Mouse (Mus musculus) adrenal gland, adult 8-10 months (tissue): ENCODE measurements around the gene Ddx19a. TPM values are rescaled to one million over a fixed set of nuclear protein-coding genes. Genes with fewer than 3 reads are reported as not detected.
"Not testable (repeated sequence)": the region's sequence is repeated elsewhere in the genome, so short reads cannot be mapped to it uniquely, and the experiment has no call there.

Source experiments
- DNase-seq: peaks from one replicate; pipeline ENCODE4 v3.0.0; 2022
- total RNA-seq, 4 experiments: library from RNA; stranded (reverse); gene quantifications; 2 replicates each; pipeline ENCODE4 v1.2.4; 2022

The Ddx19a gene
- total RNA-seq, 4 experiments from 2014 or later, result 38.7 to 52.2 (median 44.5) TPM

GRCm38 (mm10) chr8:110969910-110970770 lies 27.5 kb downstream of the Ddx19a start:
- DNase-seq, result peak; percentile 94

GRCm38 (mm10) chr8:110967326-110967725 lies 30.3 kb downstream of the Ddx19a start:
- DNase-seq, result no peak

DNA sequence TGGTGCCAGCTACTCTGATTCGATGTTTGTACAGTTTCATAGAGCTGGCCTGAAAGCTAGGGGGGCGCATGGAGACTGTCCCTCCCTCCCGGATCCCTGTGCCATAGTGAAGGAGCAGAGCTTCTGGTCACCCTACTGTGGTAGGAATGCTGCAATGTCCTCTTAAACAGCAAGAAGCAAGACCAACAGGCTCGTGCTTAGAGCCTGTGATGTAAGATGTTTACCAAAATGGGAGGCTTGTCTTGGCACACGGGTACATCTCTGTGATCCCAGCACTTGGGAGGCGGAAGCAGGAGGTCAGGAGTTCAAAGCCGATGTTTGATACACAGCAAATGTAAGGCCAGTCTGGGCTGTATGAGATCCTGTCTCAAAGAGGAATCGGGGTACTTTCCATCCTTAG lies 31.0 kb downstream of the Ddx19a start:
- DNase-seq, result no peak

DNA sequence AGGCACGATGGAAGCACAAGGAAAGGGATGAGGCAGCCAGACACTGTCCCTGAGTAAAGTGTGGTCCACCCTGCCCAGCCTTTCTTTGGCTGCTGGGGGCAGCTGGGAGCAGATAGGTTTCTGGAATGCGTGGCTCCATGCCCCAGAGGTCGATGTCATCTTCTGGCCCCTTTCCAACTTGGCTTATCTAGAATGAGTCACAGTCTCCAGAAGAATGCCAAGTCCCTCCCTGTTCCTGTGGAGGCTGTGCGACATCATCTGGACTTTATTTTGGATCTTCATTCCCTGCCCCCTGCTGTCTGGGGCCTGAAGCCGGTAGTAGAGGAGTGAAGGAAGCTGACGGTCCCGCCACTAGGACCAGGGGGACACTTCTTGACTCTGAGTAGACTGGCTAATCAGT lies 32.0 kb downstream of the Ddx19a start:
- DNase-seq, result peak; percentile 90

- DNase-seq, result no peak
These were observed 32.9 kb downstream of the Ddx19a start for GRCm38 (mm10) chr8:110964666-110965065.

GRCm38 (mm10) chr8:110963051-110963450 lies 34.5 kb downstream of the Ddx19a start:
- DNase-seq, result no peak

DNA sequence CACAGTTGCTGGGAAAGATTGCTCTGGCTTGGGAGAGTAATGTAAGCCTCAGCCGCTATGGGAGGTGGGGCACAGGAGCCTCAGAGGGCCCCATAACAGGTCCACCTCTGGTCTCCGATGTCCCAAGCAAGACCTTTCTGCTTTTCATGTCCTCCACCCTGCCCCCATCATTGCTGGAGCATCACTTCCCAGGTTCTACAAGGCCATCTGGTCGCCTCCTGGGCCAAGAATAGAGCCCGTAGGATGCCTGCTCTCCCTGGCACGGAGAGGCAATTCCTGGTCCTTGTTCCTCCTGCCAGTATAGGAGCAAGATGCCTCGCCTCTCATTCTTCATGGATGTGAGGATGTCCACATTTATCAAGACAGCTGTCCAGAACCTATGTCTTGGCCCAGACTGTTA lies 37.7 kb downstream of the Ddx19a start:
- no peak for DNase-seq

DNA sequence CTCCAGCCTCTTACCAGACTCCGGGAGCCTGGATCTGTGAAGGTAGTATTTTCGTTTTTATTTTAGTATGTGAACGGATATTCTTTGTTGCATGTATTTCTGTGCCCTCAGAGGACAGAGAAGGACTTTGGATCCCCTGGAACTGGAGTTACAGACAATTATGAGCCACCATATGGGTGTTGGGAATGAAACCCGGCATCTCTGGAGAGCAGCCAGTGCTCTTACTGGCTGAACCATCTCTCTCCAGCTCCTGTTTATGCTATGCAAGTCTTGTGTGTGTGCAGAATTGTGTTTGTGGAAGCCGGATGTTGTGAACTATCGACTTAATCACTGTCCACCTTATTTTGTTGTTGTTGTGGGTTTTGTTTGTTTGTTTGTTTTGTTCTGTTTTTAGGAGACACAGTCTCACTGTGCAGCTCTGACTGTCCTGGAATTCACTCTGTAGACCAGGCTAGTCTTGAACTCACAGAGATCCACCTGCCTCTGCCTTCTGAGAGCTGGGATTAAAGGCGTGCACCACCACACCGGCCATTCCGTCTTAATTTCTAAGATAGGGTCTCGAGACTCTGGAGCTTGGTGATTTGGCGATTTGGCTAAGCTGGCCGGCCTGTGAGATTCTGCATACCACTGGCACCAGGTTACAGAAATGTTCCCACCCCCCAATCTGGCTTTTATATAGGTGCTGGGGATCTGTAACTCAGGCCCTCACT lies 38.4 kb downstream of the Ddx19a start:
- DNase-seq, result no peak

DNA sequence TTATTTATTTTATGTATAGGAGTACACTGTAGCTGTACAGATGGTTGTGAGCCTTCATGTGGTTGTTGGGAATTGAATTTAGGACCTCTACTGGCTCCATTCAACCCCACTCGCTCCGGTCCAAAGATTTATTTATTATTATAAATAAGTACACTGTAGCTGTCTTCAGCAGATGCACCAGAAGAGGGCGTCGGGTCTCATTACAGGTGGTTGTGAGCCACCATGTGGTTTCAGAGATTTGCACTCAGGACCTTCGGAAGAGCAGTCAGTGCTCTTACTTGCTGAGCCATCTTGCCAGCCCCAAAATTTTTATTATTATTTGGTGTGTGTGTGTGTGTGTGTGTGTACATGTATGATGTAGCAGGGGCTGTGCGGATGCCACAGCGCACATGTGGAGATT lies 39.0 kb downstream of the Ddx19a start:
- DNase-seq, result not testable (repeated sequence)

GRCm38 (mm10) chr8:110958135-110958534 lies 39.5 kb downstream of the Ddx19a start:
- no peak for DNase-seq

DNA sequence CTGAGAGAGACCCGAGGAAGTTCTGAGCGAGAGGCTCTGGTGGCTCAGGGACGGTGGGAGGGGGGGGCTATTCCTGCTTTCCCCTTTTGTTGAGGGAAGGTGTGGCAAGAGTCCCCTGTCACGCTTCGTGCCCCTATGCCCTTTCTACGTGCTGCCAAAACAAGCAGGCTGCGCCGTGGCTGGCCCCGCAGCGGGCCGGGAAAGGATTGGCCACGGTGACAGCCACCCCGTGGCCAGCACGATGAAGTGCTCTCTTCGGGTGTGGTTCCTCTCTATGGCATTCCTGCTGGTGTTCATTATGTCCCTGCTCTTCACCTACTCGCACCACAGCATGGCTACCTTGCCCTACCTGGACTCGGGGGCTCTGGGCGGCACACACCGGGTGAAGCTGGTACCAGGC lies 40.1 kb downstream of the Ddx19a start:
- DNase-seq, result no peak

DNA sequence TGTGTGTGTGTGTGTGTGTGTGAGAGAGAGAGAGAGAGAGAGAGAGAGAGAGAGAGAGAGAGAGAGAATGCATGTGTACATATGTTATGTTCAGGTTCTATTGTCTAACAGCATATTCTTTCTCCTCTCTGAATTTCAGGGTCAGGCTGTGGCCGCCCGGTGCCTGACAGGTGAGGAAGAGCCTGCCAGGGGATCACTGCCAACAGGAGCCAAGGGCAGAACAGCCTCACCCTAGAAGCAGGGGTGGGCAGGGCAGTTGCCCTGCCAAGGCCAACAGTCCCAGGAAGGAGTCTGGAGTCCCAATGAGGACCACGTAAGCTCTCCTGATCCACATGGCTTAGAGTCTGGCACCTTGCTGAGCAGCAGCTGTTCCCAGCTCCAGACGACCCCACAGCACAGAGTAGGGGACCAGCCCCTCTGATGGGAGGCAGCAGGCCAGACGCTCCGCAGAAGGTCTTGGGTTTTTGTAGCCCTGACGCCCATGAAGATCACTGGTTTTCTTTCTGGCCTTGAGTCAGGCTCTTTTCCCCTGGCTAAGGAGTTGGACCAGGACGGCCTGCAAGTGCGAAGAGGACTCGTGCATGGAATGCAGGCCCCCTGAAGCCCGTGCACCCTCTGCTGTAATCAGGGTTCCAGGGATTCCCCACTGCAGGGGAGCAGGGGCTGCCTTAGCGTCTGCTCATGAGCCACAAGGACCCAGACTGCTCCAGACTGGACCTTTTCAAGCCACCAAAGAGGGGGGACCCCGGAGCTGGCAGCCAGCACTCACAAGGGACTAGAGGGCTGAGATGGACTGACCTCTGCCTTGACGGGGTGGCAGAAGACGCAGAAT lies 40.8 kb downstream of the Ddx19a start:
- DNase-seq, result no peak

DNA sequence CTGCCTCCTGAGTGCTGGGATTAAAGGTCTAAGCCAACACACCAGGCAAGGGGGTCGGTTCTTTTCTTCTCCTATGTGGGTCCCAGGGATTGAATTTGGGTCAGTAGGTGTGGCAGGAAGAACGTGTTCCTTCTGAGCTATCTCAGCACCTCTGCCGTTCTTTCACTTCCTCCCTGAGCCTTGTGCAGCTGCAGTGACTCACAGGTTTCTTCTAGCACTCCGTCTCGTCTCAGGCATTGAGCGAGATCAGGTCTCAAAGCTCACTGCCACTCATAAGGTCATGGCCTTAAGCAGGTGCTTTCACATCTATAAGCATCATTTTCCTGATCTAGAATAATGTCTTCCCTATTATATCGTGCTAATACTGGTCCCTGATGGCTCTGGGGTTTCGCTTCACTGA lies 42.8 kb downstream of the Ddx19a start:
- DNase-seq, result no peak

- DNase-seq, result no peak
These were observed 47.5 kb downstream of the Ddx19a start for GRCm38 (mm10) chr8:110950065-110950484.

- DNase-seq, result no peak
These were observed 51.9 kb downstream of the Ddx19a start for GRCm38 (mm10) chr8:110945716-110946115.

DNA sequence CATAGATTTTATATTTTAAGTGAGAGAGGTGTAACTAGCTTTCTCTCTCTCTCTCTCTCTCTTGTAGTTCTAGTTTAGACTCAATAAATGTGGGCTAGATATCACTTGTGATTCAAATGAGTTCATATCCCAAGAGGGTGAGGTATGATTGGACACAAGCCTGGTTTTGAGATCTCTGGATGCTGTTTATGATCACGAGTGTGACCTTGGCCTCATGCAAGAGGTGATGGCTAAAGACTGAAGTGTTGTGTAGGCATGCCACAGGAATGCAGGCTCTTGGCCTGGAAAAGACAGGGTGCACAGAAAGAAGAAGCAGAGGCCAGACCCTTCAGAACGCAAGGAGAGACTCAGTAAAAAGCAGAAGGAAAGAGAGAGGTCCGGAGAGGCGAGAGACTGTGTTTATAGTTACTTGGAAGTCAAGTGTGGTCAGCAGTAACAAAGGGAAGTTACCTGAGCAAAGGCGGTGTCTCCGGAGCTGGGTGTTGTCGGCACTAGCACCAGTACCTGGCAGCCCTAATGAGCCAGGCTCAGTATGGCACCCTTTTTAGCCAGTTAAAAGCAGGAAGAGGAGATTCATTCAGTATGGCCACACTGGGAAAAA lies 53.2 kb downstream of the Ddx19a start:
- DNase-seq, result no peak

GRCm38 (mm10) chr8:110941453-110941948 lies 56.1 kb downstream of the Ddx19a start:
- peak; percentile 80 for DNase-seq

- DNase-seq, result no peak
These were observed 56.7 kb downstream of the Ddx19a start for GRCm38 (mm10) chr8:110940682-110941452.

GRCm38 (mm10) chr8:110938882-110939589 lies 58.6 kb downstream of the Ddx19a start:
- peak; percentile 32 for DNase-seq

- no peak for DNase-seq
These were observed 61.4 kb downstream of the Ddx19a start for GRCm38 (mm10) chr8:110936217-110936616.

DNA sequence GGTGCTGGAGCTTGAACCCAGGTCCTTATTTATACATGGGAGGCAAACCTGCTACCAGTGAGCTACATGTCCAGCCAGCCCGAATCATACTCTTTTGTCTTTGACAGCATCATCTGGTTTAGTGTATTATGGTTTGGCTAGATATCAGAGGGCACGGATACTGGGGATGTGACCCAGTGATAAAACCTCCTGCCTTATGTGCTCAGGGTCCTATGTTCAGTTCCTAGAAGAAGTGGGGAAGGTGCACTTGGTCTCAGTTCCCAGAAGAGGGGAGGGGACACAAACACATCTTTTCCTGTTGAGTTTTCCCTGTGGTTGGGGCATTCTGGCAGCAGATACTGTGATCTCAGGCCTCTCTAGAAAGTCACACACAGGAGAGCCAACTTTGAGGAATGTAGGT lies 64.3 kb downstream of the Ddx19a start:
- DNase-seq, result no peak
